In the genomic region with DNA sequence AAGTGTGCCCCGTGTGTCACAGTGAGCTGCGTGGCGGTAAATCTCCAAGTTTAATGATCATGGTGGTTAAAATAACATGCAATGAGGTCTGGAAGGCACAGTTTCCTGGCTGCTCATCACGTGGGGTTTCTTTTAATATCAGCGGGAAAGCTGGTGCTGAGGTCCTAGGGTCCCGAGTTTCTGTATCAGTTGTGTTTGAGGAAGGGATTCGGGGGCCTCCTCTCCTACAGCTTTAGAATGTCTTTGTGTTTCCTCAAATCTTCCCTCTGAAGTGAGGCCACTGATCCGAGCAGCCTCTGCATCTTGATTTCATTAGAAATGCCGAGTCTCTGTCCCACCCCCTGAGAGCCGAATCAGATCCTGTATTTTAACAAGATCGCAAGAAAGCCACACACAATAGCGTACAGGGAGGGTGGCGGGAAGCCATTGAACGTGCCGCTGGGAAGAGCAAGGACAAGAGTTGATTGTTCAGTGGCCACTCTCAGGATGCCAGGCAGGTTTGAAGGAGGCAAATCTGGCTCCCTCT, we compare ENCODE assay signal across 11 mouse cellular contexts.
DNase-seq lines count a peak whose midpoint lies in the region; ATAC-seq and TF ChIP-seq lines count a peak whose summit lies in the region.
"Had no signal": no experiment of that assay in that cellular context is flagged by ENCODE, and none has a peak within 500 bp of the region (broad histone marks: within the 10 kb centered on the region; RNA-seq: fewer than 3 reads in every experiment).

No protein-coding gene starts in this region.

- H3K27ac ChIP-seq in kidney, embryonic 14.5 days (ENCODE audit: low read depth, low read length), result no peak overlapping the region
- no peak overlapping the region for H3K27ac ChIP-seq in forebrain, postnatal 0 days (ENCODE audit: low read depth, low read length)
- peak overlapping the region; percentile 80 for H3K27ac ChIP-seq in midbrain, embryonic 10.5 days (replicated peaks)
- no peak overlapping the region for H3K27ac ChIP-seq in heart, embryonic 12.5 days (ENCODE audit: poor library complexity, severe bottlenecking)

- no peaks in the 10 kb centered on the region for H3K9me3 ChIP-seq in kidney, embryonic 14.5 days (ENCODE audit: control insufficient read depth, low read length)
- no peaks in the 10 kb centered on the region for H3K9me3 ChIP-seq in forebrain, postnatal 0 days (ENCODE audit: low read length)
- H3K9me3 ChIP-seq in midbrain, embryonic 10.5 days (replicated peaks), result no peaks in the 10 kb centered on the region
- no peaks in the 10 kb centered on the region for H3K9me3 ChIP-seq in heart, embryonic 12.5 days (replicated peaks)

- H3K4me1 ChIP-seq in kidney, embryonic 14.5 days (ENCODE audit: control insufficient read depth, insufficient read depth, low read length), result peaks cover 10% of the 10 kb centered on the region
- H3K4me1 ChIP-seq in forebrain, postnatal 0 days (ENCODE audit: insufficient read depth), result no peaks in the 10 kb centered on the region
- H3K4me1 ChIP-seq in midbrain, embryonic 10.5 days, result peaks cover 38% of the 10 kb centered on the region
- no peaks in the 10 kb centered on the region for H3K4me1 ChIP-seq in heart, embryonic 12.5 days (replicated peaks)

- no peaks in the 10 kb centered on the region for H3K27me3 ChIP-seq in kidney, embryonic 14.5 days (ENCODE audit: control insufficient read depth, insufficient read depth, low read length)
- no peaks in the 10 kb centered on the region for H3K27me3 ChIP-seq in forebrain, postnatal 0 days (ENCODE audit: insufficient read depth, low read length)
- 0 out of 2 replicates have a peak, but pooled peaks cover 5% of the 10 kb centered on the region for H3K27me3 ChIP-seq in midbrain, embryonic 10.5 days (ENCODE audit: low read depth, poor library complexity, severe bottlenecking)
- no peaks in the 10 kb centered on the region for H3K27me3 ChIP-seq in heart, embryonic 12.5 days (replicated peaks)

- no peak overlapping the region; the same call in 1 of the 2 replicates for H3K4me2 ChIP-seq in kidney, embryonic 14.5 days (replicated peaks; ENCODE audit: low read depth, low read length)
- H3K4me2 ChIP-seq in forebrain, postnatal 0 days (ENCODE audit: low read depth), result no peak overlapping the region
- H3K4me2 ChIP-seq in heart, embryonic 12.5 days, result no peak overlapping the region

- no peaks in the 10 kb centered on the region for H3K36me3 ChIP-seq in kidney, embryonic 14.5 days (ENCODE audit: control insufficient read depth, insufficient read depth, low read length)
- H3K36me3 ChIP-seq in forebrain, postnatal 0 days (ENCODE audit: insufficient read depth), result no peaks in the 10 kb centered on the region
- no peaks in the 10 kb centered on the region for H3K36me3 ChIP-seq in midbrain, embryonic 10.5 days
- H3K36me3 ChIP-seq in heart, embryonic 12.5 days, result no peaks in the 10 kb centered on the region

- 25% methylated on average over 15 of the region's 15 CpGs for WGBS in kidney, embryonic 14.5 days
- 21% methylated on average over 15 of the region's 15 CpGs for WGBS in forebrain, postnatal 0 days
- 24% methylated on average over 15 of the region's 15 CpGs for WGBS in midbrain, embryonic 10.5 days
- 71% methylated on average over 15 of the region's 15 CpGs for WGBS in heart, embryonic 12.5 days

- peak; percentile 52; the same call in 1 of the 2 replicates for ATAC-seq in kidney, embryonic 14.5 days (ENCODE audit: low FRiP score, low TSS enrichment)
- peak; percentile 65 for ATAC-seq in forebrain, postnatal 0 days
- no peak for ATAC-seq in heart, embryonic 12.5 days (ENCODE audit: insufficient number of reproducible peaks, low FRiP score)
- ATAC-seq: intestine, embryonic 16.5 days had no signal

- TF ChIP-seq CTCF in forebrain, postnatal 0 days (IDR thresholded peaks at IDR 0.05; ENCODE audit: low read depth), result no peak

- H3K4me3 ChIP-seq in kidney, embryonic 14.5 days (ENCODE audit: low read length), result no peak overlapping the region
- no peak overlapping the region for H3K4me3 ChIP-seq in forebrain, postnatal 0 days (ENCODE audit: low read depth, low read length)
- peak overlapping the region; percentile 2; the same call in 1 of the 2 replicates for H3K4me3 ChIP-seq in midbrain, embryonic 10.5 days
- H3K4me3 ChIP-seq in heart, embryonic 12.5 days, result no peak overlapping the region

- intact Hi-C loops in gastrocnemius, postnatal 14 days (cut with DNase I; ENCODE audit: low total_unique reads), result no loop called here

- H3K9ac ChIP-seq in kidney, embryonic 14.5 days (ENCODE audit: low read depth, low read length), result no peak overlapping the region
- H3K9ac ChIP-seq in forebrain, postnatal 0 days, result no peak overlapping the region
- H3K9ac ChIP-seq in heart, embryonic 12.5 days, result no peak overlapping the region

- DNase-seq in kidney, adult 8-10 months, result no peak
- peak; percentile 26 for DNase-seq in forebrain, postnatal 0 days
- DNase-seq in midbrain, embryonic 10.5 days (ENCODE audit: low spot score), result peak; percentile 70
- peak; percentile 19 for DNase-seq in retina, embryonic 14.5 days (ENCODE audit: low spot score)
- DNase-seq in MN1 (ENCODE audit: low spot score), result no peak
- DNase-seq in gastrocnemius, postnatal 14 days, result no peak
- DNase-seq: lung, postnatal 4 days; spleen, adult 18-20 months had no signal

Comparison
In these comparisons a context has a peak if more than half of its experiments do, and no peak if none do; other contexts are left out.
1. DNase-seq: peak in forebrain, postnatal 0 days (single experiment), midbrain, embryonic 10.5 days (single experiment) and retina, embryonic 14.5 days (single experiment); none in kidney, adult 8-10 months (0 of 2), MN1 (single experiment) and gastrocnemius, postnatal 14 days (single experiment).